Mouse (Mus musculus): ENCODE results near the gene Rab3gap2.
A peak's percentile ranks its signal among the peaks of the same experiment; 100 is the strongest.

Rab3gap2 gene

GRCm38 (mm10) chr1:185227766-185228165 lies 23.8 kb downstream of the Rab3gap2 start:
- DNase-seq, result no peak

- DNase-seq, result no peak
Measured at GRCm38 (mm10) chr1:185229406-185230201, 25.7 kb downstream of the Rab3gap2 start.

- no peak for DNase-seq
Measured at GRCm38 (mm10) chr1:185235837-185236236, 31.9 kb downstream of the Rab3gap2 start.

GRCm38 (mm10) chr1:185236530-185236929 lies 32.6 kb downstream of the Rab3gap2 start:
- DNase-seq, result peak in 1 of 2 experiments; percentile 50

GRCm38 (mm10) chr1:185243013-185243412 lies 39.1 kb downstream of the Rab3gap2 start:
- no peak for DNase-seq

GRCm38 (mm10) chr1:185245456-185245855 lies 41.5 kb downstream of the Rab3gap2 start:
- no peak for DNase-seq

- peak in 1 of 2 experiments; percentile 20 for DNase-seq
Measured at GRCm38 (mm10) chr1:185247429-185248085, 43.6 kb downstream of the Rab3gap2 start.

DNA sequence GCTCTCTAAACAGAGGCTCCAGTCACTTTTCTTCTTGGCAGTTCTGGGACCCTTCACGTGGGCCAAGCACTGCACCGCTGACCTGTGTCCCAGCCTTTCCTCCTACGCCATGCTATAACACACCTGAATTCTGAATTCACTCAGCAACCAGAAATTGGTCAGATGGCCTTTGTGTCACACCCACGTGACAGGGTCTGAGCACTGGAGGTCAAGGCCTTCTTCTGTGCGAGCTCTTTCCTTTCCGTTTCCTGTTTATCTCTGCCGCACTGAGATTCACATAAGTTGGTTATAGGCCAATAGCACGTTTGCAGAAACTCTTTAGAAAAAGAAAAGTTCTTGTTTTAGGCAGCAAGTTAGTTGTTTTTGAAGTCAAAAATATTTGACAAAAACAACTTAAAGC lies 44.8 kb downstream of the Rab3gap2 start:
- DNase-seq, result peak; percentile 24 to 42

- DNase-seq, result no peak
Measured at GRCm38 (mm10) chr1:185252351-185252750, 48.4 kb downstream of the Rab3gap2 start.

DNA sequence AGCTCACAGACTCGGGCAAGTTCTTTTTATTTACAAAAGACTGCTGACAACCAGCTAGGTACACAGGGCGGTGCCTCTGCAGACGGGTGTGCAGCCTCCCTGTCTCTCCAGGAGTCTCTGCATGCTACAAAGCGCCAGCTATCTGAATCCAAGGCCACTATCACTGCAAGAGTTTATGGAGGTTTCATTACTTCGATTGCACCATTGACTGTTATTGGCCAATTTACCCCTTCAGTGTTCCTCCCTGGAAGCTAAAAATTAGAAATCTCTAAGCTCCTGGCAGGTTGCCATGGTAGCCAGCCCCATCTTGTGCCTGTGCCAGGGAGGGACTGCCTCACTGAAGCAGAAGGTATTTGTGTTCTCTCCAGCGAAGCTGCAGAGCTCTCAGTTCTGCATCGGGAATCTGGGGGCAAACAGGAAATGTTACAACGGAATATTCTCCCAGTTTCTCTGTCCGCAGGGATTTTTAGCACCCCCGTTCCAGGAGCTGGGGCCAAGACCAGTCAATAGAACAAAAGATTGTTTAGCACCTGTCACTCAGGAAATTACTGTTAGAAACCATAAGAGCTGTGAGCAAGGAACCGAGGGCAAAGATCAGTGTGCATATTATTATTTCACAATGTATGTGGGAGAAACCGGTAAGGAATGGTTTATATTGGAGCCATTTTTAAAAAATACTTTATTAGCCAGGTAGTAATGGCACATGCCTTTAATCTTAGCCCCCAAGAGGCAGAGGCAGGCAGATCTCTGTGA lies 49.4 kb downstream of the Rab3gap2 start:
- DNase-seq, result peak; percentile 14 to 19

DNA sequence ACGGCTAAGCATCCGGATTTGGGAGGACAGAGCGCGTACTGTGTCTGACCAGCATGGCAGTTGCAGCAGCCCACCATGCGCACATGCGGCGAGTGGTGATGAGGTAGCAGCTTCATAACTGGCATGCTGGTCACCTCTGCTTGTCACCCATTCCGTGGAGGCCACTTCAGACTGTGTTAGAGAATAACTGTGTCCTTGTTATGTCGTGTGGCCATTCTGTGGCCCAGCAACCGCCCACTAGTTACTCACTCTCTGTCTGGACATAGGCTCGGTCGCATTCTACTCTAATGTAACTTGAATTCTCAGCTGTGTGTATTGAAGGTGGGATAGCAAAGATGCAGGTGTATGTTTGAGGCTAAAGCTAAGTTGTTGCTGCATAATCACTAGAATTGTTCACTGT lies 51.4 kb downstream of the Rab3gap2 start:
- DNase-seq, result no peak

DNA sequence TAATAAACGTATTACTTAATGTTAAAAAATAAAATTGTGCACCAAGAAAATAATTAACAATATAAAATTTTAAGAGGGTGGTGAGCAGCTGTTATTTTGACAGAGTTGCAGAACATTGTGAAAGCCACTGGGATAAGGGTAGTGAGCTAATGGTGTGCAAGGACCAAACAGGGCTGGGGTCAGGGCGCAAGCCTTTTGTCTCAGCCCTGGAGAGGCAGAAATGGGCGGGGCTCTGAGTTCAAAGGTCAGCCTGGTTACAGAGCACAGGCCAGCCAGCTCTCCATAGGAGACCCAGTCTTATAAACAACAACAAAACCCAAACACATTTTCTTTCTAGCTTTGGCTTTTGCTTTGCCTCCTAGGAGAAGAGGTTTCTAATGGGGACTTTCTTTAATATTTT lies 52.8 kb downstream of the Rab3gap2 start:
- DNase-seq, result peak; percentile 58 to 79

DNA sequence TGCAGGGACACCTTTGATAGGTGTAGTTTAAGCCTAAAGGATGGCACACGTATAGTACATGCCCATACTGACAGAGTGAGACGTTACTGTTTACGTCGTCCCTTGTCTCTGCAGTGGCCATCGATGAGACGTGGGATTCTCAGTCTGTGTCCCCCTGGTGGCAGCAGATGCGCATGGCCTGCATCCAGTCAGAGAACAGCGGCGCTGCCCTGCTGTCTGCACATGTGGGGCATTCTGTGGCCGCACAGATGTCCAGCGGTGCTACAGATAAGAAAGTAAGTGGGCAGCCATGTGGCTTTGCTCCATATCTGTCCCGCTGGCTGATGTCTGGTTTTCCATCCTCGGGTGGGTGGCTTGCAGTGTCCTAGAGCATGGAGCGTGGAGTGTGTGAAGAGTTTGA lies 58.6 kb downstream of the Rab3gap2 start:
- peak in 1 of 2 experiments; percentile 44 for DNase-seq

GRCm38 (mm10) chr1:185268675-185269074 lies 64.8 kb downstream of the Rab3gap2 start:
- DNase-seq, result no peak

DNA sequence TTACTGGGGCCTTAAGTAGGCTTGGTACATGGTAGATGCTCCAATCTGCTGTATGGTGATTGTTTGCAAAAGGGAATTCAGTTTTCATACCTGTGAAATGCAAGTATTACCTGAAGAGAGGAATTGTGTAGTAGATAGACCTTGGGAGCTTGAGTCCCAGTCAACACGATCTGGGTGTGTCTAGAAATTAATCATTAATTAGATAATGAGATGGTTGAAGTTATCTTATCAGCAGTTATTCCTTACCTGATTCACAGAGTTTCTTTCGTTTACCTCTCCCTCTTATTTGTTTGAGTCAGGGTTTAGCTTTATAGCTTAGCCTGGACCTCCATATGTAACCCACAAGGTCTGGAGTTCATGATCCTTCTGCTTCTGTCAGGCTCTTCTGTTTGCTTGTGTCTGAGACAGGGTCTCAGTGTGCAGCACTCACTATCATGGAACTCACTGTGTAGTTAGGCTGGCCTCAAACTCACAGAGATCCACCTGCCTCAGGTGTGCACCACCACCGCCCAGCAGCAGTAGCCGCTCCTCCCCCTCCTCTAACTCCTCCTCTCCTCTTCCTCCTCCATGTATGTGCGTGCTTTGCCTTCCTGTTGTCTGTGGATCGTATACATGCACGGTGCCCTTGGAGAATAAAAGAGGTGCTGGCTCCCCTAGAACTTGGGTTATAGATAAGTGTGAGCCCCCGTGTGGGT lies 66.6 kb downstream of the Rab3gap2 start:
- no peak for DNase-seq

GRCm38 (mm10) chr1:185271373-185271772 lies 67.5 kb downstream of the Rab3gap2 start:
- DNase-seq, result no peak

DNA sequence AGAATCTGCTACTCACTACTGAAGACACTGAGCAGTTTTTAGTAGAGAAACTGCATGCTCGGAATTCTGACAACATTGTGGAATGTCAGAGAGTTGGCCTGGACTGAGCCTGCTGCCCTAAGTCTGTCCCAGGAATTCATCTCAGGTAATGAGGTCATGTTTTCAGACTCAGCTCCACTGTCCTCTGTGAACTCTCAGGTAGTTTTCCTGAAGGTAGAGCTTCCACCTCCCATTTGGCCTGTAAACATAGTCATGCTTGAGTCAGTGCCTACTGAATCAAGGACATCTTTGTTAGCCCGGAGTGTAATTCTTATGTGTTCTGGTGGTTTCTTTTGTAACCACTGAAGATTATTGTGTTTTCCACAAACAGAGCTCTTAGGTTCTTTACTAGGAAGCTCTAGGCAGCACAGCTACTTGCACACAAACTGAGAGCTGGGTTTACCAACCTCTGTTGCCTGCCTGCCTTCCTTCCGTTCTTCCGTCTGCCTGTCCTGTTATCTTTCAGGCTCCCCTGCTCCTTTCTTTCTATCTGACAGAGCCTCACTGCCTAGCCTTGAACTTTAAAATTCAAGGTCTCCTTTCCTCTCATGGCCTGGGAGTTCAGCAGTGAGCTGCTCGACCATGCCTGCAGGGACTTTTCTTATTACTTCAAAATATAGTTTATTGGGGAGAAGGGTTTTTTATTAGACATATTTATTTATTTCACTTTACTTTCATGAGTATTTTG lies 71.1 kb downstream of the Rab3gap2 start:
- DNase-seq, result peak in 1 of 2 experiments; percentile 36

DNA sequence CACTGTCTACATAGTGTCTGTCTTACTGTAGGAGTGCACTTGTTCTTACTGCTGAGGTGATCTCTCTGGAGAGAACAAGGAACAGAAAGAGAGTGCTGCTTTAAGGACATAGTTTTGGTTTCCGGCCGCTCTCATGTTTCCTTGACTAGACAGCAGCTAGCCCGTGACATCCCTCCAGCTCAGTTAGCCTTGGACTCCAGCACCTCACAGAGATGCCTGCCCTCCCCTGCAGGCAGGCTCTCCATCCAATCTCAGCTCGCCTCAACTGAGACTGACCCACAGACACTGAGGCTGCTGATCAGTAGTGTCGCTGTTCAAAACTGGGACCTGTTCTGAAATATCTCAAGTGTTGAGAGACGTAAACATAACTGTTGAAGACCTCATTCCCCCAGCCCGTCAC lies 72.1 kb downstream of the Rab3gap2 start:
- no peak for DNase-seq

- peak; percentile 48 to 82 for DNase-seq
Measured at GRCm38 (mm10) chr1:185277022-185277421, 73.1 kb downstream of the Rab3gap2 start.

DNA sequence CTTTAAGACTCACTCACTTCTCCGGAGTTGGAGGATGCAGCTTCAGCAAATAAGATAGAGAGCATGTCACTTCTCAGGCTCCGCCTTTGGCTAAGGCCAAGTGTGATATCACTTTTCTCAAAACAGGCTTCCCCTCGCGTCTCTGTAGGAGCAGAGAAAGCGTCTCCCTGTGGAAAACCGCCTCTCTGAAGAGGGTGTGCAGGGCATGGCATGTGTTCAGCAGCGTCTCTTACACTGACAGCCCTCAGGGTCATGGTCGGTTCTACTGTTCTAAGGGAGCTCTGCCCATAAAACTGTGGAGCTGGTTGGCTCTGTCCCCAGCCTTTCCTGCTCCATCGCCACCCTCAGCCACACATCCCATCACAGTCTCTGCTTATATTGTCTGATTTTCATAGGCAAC lies 75.4 kb downstream of the Rab3gap2 start:
- no peak for DNase-seq

- no peak for DNase-seq
Measured at GRCm38 (mm10) chr1:185280616-185281015, 76.7 kb downstream of the Rab3gap2 start.

- DNase-seq, result peak; percentile 65 to 66
Measured at GRCm38 (mm10) chr1:185282846-185283245, 78.9 kb downstream of the Rab3gap2 start.

Measured in kidney, postnatal 36 days (tissue).